Mouse (Mus musculus) embryonic facial prominence, embryonic 14.5 days (tissue): ENCODE data around the gene Map2k6. TPM values are rescaled to one million over a fixed set of nuclear protein-coding genes. Genes with fewer than 3 reads are reported as not detected.
A peak's percentile ranks its signal among the peaks of the same experiment; 100 is the strongest.

Source experiments
- ATAC-seq: fragments of 200-750 bp; cut with Nextera tagmentation; 2 replicates; pipeline ENCODE4 v1.8.0; 2017; ENCODE audit warnings: low read depth, moderate number of reproducible peaks, moderate TSS enrichment
- DNase-seq: peaks from one replicate; pipeline ENCODE4 v3.0.0-alpha.2; 2015; ENCODE audit warnings: low spot score
- H3K27ac ChIP-seq: fragments of 300-500 bp; sonication (generic); replicated peaks from 2 replicates; pipeline ENCODE4 v1.5.1; 2014; ENCODE audit warnings: low read depth, mild to moderate bottlenecking, low read length, moderate library complexity
- H3K27me3 ChIP-seq: fragments of 300-500 bp; sonication (generic); replicated peaks from 2 replicates; pipeline ENCODE4 v1.6.1; 2014; ENCODE audit warnings: low read length; ENCODE audit not compliant: control insufficient read depth, insufficient read depth
- H3K36me3 ChIP-seq: fragments of 300-500 bp; sonication (generic); 2 replicates; pipeline ENCODE4 v1.6.1; 2014; ENCODE audit warnings: low read length, mixed read lengths; ENCODE audit not compliant: control insufficient read depth, insufficient read depth
- H3K4me1 ChIP-seq: fragments of 300-500 bp; sonication (generic); 2 replicates; pipeline ENCODE4 v1.6.1; 2014; ENCODE audit warnings: antibody characterized with exemption, low read length; ENCODE audit not compliant: control insufficient read depth, insufficient read depth
- H3K4me2 ChIP-seq: fragments of 300-500 bp; sonication (generic); 2 replicates; pipeline ENCODE4 v1.6.1; 2014; ENCODE audit warnings: low read depth, mild to moderate bottlenecking, low read length, moderate library complexity, mixed read lengths
- H3K4me3 ChIP-seq: fragments of 300-500 bp; sonication (generic); 2 replicates; pipeline ENCODE4 v1.5.1; 2014; ENCODE audit warnings: low read depth, mild to moderate bottlenecking, low read length
- H3K9ac ChIP-seq: fragments of 300-500 bp; sonication (generic); 2 replicates; pipeline ENCODE4 v1.6.1; 2014; ENCODE audit warnings: low read depth, mild to moderate bottlenecking, low read length, moderate library complexity, mixed read lengths
- H3K9me3 ChIP-seq: fragments of 300-500 bp; sonication (generic); 2 replicates; pipeline ENCODE4 v1.6.1; 2016; ENCODE audit warnings: low read length; ENCODE audit not compliant: control insufficient read depth
- WGBS: fragments of 180-500 bp; shearing (Covaris S2); extraction: QIAGEN DNeasy Blood & Tissue Kit; methylation state at CpG from one replicate; pipeline ENCODE4 v1.1.7; 2014; 5-methylcytosine and 5-hydroxymethylcytosine counted together
- polyA plus RNA-seq: library from polyadenylated mRNA; unstranded; fragments of >200 nt; fragmentation: Nextera tagmentation; extraction: Ambion mirVana; gene quantifications from 2 replicates; pipeline ENCODE4 v1.2.1, GENCODE M21; 2014

The Map2k6 gene
- polyA plus RNA-seq, 1 experiment from 2014 or later, result 15.5 TPM

GRCm38 (mm10) chr11:110477961-110478869 is 79.3 kb downstream of the Map2k6 start:
- ATAC-seq (no peak), DNase-seq (no peak)
- Histone ChIP-seq H3K4me2 (0 out of 2 replicates have a peak overlapping the region, but pooled peaks have one; percentile 10), H3K4me3 (no peak overlapping the region), H3K9me3 (no peaks in the 10 kb centered on the region), H3K36me3 (no peaks in the 10 kb centered on the region), H3K9ac (no peak overlapping the region), H3K27me3 (no peaks in the 10 kb centered on the region), H3K4me1 (peaks cover 20% of the 10 kb centered on the region), H3K27ac (no peak overlapping the region)
- WGBS, result 56% methylated on average over 18 of the region's 18 CpGs

GRCm38 (mm10) chr11:110478978-110479384 is 80.1 kb downstream of the Map2k6 start:
- H3K36me3 ChIP-seq, result no peaks in the 10 kb centered on the region
- DNase-seq (peak; percentile 83), ATAC-seq (peak; percentile 74; the same call in 1 of the 2 replicates)
- no peaks in the 10 kb centered on the region for H3K9me3 ChIP-seq
- WGBS, result 0% methylated on average over 5 of the region's 6 CpGs
- H3K4me1 ChIP-seq, result peaks cover 20% of the 10 kb centered on the region
- H3K27me3 ChIP-seq, result no peaks in the 10 kb centered on the region
- H3K4me3 ChIP-seq, result peak overlapping the region; percentile 23; the same call in 1 of the 2 replicates
- peak overlapping the region; percentile 33; the same call in 1 of the 2 replicates for H3K27ac ChIP-seq
- H3K4me2 ChIP-seq, result peak overlapping the region; percentile 48
- 0 out of 2 replicates have a peak overlapping the region, but pooled peaks have one; percentile 45 for H3K9ac ChIP-seq

GRCm38 (mm10) chr11:110481406-110481805 is 82.5 kb downstream of the Map2k6 start:
- Histone ChIP-seq H3K27ac (no peak overlapping the region), H3K4me1 (peaks cover 20% of the 10 kb centered on the region), H3K9me3 (no peaks in the 10 kb centered on the region), H3K36me3 (no peaks in the 10 kb centered on the region), H3K9ac (no peak overlapping the region), H3K27me3 (no peaks in the 10 kb centered on the region), H3K4me2 (no peak overlapping the region), H3K4me3 (no peak overlapping the region)
- 66% methylated on average over 2 of the region's 2 CpGs for WGBS
- no peak for DNase-seq
- no peak for ATAC-seq

- no peak overlapping the region for H3K27ac ChIP-seq
- H3K36me3 ChIP-seq, result no peaks in the 10 kb centered on the region
- WGBS, result 74% methylated on average over 8 of the region's 8 CpGs
Observed at GRCm38 (mm10) chr11:110482176-110482575, 83.3 kb downstream of the Map2k6 start.

GRCm38 (mm10) chr11:110482649-110483048 is 83.7 kb downstream of the Map2k6 start:
- 0 out of 2 replicates have a peak, but pooled peaks cover 4% of the 10 kb centered on the region for H3K9me3 ChIP-seq
- WGBS, result 60% methylated on average over 4 of the region's 4 CpGs
- H3K9ac ChIP-seq, result no peak overlapping the region
- no peak overlapping the region for H3K4me3 ChIP-seq
- DNase-seq, result no peak
- H3K36me3 ChIP-seq, result no peaks in the 10 kb centered on the region
- H3K27ac ChIP-seq, result no peak overlapping the region
- no peaks in the 10 kb centered on the region for H3K27me3 ChIP-seq
- peaks cover 20% of the 10 kb centered on the region for H3K4me1 ChIP-seq
- H3K4me2 ChIP-seq, result no peak overlapping the region
- ATAC-seq, result no peak

More at GRCm38 (mm10) chr11:110482176-110482575, 83.3 kb downstream of the Map2k6 start:
- Histone ChIP-seq H3K4me1 (peaks cover 20% of the 10 kb centered on the region), H3K4me2 (no peak overlapping the region), H3K4me3 (no peak overlapping the region), H3K9ac (no peak overlapping the region), H3K27me3 (no peaks in the 10 kb centered on the region), H3K9me3 (0 out of 2 replicates have a peak, but pooled peaks cover 4% of the 10 kb centered on the region)
- ATAC-seq, result no peak
- DNase-seq, result no peak

- ATAC-seq (no peak), DNase-seq (peak; percentile 77)
- Histone ChIP-seq H3K9ac (no peak overlapping the region), H3K4me2 (no peak overlapping the region), H3K36me3 (no peaks in the 10 kb centered on the region), H3K9me3 (0 out of 2 replicates have a peak, but pooled peaks cover 4% of the 10 kb centered on the region), H3K27me3 (no peaks in the 10 kb centered on the region), H3K4me1 (peaks cover 16% of the 10 kb centered on the region), H3K27ac (no peak overlapping the region), H3K4me3 (no peak overlapping the region)
- WGBS, result 40% methylated on average over 6 of the region's 6 CpGs
Observed at GRCm38 (mm10) chr11:110483165-110483564, 84.2 kb downstream of the Map2k6 start.

GRCm38 (mm10) chr11:110484426-110484825 is 85.5 kb downstream of the Map2k6 start:
- no peaks in the 10 kb centered on the region for H3K36me3 ChIP-seq
- H3K4me1 ChIP-seq, result peaks cover 7% of the 10 kb centered on the region; the same call in 1 of the 2 replicates
- ATAC-seq (no peak), DNase-seq (no peak)
- 0 out of 2 replicates have a peak, but pooled peaks cover 4% of the 10 kb centered on the region for H3K9me3 ChIP-seq
- WGBS, result 96% methylated on average over 1 of the region's 1 CpGs
- no peak overlapping the region for H3K27ac ChIP-seq
- H3K4me3 ChIP-seq, result no peak overlapping the region
- no peak overlapping the region for H3K9ac ChIP-seq
- no peak overlapping the region for H3K4me2 ChIP-seq
- no peaks in the 10 kb centered on the region for H3K27me3 ChIP-seq

GRCm38 (mm10) chr11:110485081-110485480 is 86.2 kb downstream of the Map2k6 start:
- Histone ChIP-seq H3K9ac (no peak overlapping the region), H3K4me3 (no peak overlapping the region), H3K4me2 (no peak overlapping the region), H3K36me3 (no peaks in the 10 kb centered on the region), H3K27ac (no peak overlapping the region), H3K4me1 (0 out of 2 replicates have a peak, but pooled peaks cover under 1% of the 10 kb centered on the region), H3K27me3 (no peaks in the 10 kb centered on the region), H3K9me3 (0 out of 2 replicates have a peak, but pooled peaks cover 4% of the 10 kb centered on the region)
- 80% methylated on average over 6 of the region's 6 CpGs for WGBS
- ATAC-seq (no peak), DNase-seq (no peak)
